Mouse (Mus musculus) gastrocnemius, adult 8-10 months (tissue): Measurements from ENCODE around the gene Fgfr2. TPM values are rescaled to one million over a fixed set of nuclear protein-coding genes. Genes with fewer than 3 reads are reported as not detected.

Source experiments
- DNase-seq, 2 experiments: peaks; one replicate each; pipeline ENCODE4 v3.0.0; 2022; ENCODE audit warnings: low spot score in 2 of 2
- total RNA-seq, 4 experiments: library from RNA; stranded (reverse); gene quantifications; 2 replicates each; pipeline ENCODE4 v1.2.4; 2022

Gene Fgfr2
- total RNA-seq, 4 experiments from 2014 or later, result 0.17 to 1.3 (median 0.62) TPM

DNA sequence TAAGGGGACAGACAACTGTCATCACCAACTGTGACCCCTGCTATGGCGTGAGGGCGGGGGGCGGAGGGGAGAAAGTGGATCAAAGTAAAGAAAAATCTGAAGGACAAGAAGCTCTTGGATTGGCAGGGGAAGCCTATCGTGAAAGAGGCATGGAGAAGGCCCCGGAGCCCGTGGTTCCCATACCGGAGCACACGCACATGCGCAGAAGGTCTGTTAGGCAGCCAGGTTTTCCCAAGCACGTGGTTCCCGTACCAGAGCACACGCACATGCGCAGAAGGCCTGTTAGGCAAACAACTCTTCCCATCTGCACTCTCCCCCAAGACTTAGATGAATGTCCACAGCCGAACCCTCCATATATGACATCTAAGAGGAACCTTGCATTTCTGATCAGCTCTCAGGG lies 878.5 kb downstream of the Fgfr2 start:
- no peak for DNase-seq

DNA sequence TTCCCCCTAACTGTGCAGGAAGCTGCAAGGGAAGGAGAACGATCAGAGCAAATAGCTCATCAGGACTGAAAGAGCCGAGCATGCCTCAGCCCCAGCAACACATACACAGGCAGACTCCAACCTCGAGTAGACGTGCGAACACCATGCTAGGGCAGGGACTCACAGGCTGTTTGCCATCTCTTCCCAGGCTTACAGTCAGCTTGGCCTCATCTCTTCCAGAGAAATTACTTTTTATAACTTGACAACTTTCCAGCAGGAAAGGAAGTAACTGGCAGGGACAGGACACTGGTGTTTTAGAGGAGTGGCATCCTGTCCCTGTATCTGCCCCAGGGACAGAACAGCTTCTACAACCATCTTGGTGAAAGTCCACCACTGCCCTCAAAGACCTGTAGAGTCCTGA lies 879.9 kb downstream of the Fgfr2 start:
- no peak for DNase-seq

DNA sequence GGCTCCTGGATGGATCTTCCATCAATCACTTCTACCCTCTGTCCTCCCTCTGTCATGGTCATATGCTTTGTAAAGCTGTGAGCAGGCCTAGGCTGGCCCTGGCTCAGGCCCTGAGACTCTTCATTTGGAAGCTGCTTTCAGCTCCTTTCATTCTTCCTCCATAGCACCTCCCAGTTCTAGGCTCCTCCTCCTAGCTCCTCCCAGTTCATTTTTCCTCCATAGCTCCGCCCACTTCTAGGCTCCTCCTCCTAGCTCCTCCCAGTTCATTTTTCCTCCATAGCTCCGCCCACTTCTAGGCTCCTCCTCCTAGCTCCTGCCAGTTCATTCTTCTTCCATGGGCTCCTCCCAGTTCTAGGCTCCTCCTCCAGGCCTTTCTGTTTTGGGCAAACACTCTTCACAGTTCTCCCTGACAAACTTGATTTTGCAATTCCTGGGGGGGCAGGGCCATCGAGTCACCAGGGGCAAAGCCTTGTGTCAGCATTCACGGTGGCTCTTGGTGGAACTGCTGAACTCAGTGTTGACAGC lies 880.5 kb downstream of the Fgfr2 start:
- DNase-seq, result no peak

DNA sequence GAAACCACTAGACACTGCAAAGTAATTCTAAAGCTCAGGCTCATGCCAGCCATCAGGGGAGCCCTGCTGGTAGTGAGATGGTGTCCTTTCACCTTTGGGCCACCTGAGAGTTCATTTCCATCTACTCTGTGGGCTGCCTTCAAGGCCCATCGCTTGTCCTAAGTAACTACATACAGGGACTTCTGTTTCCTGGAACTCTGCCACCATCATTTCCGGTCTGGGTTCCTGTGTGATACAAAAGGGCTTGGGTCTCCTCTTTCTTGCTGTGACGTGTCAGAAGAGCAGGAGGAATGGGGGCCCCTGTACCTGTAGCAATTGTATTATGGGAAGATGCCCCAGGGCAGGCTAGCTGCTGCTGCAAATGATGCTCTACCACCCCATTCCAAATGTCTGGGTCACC lies 884.2 kb downstream of the Fgfr2 start:
- no peak for DNase-seq

DNA sequence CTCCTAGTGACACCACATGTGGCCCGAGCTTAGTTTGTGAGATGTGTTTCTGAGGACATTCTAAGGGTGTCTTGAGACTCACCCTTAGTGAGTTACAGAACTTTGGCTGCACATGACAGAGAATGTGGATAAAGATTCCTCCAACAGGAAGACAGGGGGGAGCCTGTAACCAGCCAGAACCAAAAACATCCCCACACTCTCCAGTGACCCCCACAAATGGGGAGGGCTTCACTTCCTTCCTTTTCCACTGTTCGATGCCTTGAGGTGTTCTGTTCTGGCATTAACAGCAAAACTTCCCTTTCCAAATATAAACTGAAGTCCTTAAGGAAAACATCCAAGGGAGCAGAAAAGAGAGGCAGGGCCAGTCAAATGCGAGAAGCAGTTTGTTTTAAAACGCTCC lies 886.0 kb downstream of the Fgfr2 start:
- no peak for DNase-seq

DNA sequence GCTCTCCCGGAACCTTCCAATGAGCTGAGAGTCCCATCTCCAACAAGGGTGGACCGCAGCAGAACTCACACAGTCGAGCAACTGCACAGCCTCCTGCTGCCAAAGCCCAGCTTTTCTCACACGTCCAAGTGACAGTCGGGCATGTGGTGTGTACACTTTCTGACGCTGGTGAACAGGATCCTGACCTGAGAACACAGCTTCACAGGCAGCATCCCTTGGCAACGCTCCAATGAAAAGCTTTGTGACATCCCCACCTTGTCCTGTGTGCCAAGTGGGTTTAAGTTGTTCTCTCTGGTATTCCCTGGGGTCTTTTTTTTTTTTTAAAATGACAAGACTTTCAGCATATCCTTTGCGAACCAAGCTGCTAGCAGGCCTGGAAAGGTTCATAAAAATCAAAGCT lies 886.4 kb downstream of the Fgfr2 start:
- no peak for DNase-seq

DNA sequence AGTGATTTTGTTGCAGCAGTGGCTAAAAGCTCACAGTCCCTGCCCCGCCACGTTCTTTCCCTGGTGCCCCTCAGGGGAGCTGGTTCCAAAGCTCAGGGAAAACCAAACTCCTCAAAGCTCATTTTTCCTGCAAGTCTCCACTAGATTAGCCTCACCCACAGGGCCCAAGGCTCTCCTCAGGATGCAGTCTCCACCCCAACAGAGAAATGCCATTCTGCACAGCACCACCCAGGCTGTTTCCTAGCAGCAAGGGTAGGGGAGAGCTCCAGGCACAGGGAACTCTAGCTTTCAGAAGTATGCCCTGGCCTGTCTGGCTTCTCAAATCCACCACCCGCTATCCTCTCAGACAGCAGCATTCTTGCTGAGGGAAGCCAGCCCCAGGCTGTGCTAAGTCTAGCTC lies 888.9 kb downstream of the Fgfr2 start:
- DNase-seq, result no peak

DNA sequence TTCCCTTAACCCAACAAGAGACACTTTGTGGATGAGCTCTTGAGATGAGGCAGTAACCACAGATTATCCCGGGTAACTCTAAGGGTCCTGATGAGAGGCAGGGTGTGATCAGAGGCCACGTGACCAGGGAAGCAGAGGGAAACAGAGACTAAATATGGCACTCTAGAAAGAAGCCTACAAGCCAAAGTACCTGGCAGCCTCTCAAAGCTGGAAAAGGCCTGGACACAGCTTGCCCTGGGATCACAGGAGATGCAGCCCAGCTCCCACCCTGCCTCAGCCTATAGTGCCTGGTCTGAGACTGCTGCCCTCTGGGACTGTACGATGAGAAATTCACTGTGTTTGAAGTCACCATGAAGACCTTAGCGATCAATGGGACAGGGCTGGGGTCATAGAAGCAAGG lies 889.4 kb downstream of the Fgfr2 start:
- no peak for DNase-seq

DNA sequence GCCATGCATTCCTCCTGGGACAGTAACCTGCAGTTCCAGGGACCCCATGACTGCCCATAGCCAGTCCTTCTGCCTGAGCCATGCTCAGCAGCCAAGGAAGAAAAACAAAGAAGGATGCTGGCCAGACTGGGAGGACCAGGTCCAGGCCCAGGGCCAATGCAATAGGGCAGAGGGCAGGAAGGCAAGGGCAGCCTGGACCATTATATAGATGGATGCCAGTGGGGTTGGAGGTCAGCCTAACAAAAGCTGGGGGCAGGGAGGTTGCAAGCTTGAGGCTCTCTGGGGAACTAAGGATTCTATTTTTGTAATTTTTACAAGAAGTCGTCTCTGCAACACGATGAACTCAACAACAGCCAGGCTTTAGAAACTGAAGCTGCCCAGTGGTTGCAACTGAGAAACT lies 890.2 kb downstream of the Fgfr2 start:
- DNase-seq, result no peak

DNA sequence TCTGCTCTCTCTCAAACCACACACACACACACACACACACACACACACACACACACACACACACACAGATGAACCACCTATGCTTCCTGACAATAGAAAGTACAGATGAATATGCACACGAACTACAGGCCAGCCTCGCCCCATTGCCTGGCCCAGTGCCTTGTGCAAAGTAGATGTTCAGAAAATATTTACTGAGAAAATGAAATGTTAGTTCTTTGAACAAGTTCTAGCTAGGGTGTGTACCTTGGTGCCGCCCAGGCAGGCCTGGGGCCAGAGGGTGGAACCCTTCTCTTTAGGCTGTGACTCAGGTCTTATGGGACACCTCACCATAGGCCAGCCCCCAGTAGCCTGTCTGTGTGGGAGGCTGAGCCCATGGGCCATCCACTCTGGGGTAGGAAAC lies 891.7 kb downstream of the Fgfr2 start:
- DNase-seq, result no peak

DNA sequence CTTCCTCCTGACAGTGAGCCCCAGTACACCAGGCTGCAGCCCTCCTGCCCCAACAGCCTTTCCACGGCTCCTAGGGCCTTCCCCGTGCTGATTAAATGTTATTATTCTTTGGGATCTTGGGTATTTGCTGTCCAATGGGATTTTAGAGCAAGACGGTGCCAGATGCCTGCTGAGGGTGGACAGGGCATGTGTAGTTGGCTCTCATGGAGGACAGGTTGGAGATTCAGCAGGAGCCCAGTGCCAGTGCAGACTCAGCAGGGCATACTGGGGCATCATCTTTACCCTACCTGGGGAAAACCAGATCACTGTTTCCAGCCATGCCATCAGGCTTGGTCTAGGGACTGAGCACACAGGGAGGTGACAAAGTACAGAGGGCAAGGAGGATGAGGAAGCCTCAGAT lies 892.2 kb downstream of the Fgfr2 start:
- DNase-seq, result no peak

DNA sequence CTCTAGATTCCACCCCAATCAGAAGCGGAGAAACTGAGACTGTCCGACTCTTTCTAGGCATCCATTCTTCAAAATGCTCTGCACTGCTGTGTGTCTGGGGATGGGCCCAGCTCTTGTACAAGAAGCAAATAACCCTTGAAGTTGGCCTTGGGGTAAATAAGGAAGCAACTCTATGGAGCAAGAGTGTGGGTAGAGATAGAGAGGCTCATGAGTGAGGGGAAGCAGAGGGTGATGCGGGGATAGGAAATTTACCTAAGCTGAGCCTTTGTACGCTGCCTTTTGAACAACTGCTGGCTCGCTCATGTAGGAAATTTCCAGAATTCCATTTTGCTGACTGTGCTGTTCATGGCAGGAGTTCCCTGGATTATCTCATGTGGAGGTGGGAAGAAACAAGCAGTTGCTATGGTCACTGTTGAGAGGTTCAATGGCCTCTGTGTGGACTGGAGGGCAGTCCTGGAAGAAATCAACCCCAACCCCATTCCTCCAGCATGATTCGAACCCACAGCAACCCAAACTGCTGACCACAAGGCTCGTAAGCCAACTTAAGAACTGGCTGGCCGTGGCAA lies 896.0 kb downstream of the Fgfr2 start:
- no peak for DNase-seq

DNA sequence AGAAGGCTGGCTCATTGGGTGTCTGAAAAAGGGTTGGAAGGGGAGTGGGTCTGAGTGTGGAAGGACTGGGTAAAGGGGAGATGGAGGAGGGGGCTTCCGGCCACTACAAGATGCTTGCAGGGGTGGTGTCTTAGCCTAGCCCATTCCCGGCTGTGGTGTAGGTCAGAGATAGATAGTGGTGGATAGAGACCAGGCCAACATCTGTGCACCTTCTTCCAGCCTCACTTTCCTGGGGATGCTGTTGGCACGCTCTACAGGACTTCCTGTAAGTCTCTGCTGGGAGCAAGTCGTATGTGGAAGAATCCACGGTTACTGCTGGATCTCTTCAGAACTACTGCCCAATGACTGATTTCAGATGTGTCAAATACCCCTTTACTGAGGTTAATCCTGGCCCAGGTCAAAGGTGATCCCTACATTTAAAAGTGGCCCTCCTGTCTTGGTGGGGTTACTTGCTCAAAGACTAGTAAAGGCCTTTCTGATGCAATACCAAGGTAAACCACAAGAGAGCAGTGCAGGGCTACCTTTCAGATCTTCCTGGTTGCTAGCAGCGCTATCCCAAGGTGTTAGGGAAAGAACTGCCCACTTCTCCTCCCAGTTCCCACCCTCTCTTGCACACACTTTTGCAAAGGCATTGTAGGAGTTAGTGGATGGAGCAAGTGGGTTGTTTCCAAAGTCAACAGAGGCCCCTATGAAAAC lies 896.6 kb downstream of the Fgfr2 start:
- peak; percentile 55 to 73 for DNase-seq

DNA sequence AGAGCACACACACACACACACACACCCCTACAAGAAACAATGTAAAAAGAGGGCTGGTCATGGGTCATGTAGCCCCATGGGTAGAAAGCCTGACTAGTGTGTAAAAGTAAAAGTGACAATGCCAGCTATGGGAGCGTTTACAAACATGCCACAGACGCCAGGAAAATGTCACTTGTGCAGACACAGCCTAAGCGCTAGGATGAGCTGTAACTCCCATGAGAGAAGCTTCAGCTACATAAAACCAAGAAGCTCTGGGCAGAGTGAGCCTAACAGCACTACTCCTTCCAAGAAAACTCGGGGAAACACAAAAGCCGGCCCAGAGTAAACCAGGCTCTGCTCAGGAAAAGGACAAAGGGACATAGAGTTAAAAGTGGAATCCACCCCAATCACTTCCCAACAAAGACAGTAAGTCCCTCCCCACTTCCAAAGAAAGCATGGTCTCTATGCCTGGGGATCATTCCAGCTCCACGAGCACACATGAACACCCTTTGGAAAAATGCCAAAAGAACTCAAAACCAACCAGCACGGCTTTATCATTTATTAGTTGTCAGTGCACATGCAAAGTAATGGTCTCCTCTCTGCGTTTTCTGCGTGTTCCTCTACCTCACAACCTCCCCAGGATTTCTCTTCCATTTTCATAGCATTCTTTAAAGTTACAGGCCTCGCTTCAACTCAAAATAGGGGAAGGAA lies 899.6 kb downstream of the Fgfr2 start:
- DNase-seq, result no peak

DNA sequence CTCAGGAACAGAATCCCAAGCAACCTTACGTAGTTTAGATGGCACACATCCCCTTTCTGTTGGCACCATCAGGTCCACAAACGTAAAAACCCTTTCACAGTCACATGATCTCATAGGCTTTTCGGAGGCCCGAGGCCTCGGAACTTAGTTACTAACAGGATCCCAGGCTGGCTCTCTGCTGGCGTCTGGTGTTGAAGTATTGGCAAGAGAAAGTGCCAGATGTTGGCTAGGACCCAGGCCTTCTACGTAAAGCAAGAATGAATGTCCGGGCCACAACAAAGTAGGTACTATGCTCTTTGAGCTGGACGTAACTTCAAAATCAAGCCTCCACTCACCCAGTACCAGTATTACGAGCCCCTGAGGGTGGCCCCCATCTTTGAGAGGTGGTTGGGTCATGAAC lies 909.1 kb downstream of the Fgfr2 start:
- no peak for DNase-seq

DNA sequence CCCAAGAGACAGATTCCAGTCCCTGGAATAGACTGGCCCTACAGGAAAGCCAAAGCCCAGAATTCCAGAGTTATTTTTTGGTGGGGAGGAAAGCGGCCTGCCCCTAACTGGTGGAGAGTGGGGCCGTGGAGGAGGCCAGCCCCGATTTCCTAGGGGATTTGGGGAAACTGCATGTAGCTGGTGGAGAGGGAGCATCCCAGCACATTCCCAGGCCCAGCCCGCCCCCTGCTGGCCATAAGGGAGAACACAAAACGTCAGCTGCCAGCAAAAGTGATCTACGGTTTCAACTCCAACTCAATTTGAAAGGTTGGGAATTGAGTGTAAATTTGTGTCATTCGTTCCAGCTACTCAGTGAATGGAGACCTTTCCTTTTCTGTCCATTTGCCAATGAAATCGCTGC lies 909.7 kb downstream of the Fgfr2 start:
- peak; percentile 67 to 70 for DNase-seq

DNA sequence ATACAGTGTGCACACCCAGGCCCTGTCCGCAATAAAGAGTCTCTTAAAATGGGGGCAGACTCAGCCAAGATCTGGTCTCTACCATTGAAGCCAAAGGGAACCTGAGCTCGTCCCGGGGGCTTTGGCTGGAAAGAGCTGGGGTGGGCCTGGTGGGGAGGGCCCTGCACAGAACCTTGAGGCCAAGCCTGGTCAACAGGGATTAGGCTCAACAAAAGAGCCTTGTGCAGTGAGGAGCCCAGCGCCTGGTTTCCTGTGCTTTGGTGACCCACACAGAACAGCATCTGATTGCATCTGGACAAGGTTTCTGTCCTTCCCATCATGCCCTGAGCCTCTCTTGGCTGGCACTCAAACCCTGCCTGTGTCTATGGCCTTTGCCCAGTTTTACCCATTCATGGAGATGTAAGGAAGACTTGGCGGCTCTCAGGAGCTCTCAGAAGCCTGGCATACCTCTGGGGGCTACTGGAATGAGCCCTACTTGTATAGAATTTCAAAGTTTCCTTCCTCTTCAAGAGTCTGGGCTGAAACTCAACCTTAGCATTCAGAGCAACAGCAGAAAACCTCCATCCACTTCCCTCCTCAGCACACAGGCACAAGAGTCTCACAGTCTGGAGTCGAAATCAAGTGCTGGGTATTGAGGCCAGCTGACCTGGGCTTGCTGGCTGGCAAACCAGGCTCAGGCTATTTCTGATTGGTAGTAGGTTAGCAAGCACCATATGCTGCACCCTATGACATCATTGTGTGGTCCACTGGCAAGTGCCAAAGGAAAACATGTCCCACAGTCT lies 911.0 kb downstream of the Fgfr2 start:
- DNase-seq, result peak in 1 of 2 experiments; percentile 21

DNA sequence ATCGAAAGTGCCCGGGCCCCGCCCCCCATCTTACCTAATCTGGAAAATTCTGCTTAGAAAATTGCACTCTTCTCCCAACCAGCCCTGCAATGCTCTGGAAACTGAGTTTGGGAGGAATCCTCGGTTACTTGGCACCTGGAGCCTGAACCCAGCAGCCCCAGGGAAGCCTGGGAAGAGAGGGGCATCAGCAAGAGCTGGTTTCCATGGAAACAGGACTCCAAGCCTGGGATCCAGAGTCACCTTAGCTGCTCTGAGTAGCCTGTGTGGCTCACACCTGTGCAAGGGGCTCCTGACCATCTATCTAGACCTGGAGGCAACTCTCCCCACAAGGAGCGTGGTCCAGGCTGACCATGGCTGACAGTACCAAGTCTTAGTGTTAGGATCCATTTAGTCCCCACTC lies 912.5 kb downstream of the Fgfr2 start:
- no peak for DNase-seq

DNA sequence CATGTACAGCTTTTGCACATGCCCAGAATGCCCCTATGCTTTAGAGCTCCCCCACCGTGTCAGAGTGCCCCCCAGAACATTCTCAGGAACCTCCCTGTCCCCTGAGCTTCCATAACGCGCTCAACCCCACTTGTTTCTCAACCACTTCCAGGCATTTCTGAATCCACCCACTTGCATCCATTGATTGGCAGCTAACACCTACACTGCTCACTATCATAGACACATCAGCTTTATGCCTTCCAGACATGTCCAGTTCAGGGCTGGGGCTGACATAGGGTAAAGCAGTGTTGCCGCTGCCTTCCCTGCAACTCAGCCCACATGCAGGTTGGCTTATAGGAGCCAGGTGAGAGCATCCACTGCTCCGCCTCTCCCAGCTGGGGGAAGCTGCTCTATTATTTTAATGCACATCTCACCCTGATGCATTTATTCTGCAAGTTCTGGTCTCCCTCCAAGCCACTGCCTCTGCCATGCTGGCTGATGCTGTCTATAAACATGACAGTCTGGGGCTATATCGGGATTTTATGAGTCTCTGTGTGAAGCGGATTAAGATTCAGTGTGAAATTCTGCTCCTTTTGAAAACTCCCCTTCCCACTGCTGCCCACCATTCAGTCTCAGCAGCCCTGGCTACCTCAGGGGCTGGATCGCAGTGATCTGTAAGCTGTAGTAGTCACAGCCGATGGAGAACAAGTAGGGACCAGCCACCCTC lies 914.1 kb downstream of the Fgfr2 start:
- no peak for DNase-seq

DNA sequence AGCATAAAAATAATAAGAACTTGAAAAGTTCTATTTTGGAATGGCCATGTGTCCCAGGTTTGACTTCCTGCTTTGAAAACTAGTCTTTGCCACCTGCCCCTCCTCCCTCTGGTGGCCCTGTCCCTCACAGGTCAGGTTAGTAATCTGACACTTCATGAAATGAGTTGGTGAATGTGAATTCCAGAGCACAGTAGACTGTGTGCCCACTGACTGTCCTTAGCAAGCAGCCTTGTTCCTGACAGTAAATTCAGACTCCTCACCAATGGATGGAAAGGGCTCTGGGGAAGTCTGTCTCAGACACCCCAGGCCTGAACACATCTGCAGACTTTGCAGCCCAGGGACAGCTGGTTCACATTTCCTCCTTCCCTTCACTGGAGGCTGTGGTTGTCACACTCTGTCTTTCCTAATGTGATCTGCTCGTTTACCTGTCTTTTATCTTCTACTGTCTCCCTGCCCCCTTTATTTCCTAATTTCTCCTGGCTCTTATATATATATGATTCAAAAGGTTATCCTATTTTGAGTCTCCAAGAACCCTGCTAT lies 919.0 kb downstream of the Fgfr2 start:
- no peak for DNase-seq

DNA sequence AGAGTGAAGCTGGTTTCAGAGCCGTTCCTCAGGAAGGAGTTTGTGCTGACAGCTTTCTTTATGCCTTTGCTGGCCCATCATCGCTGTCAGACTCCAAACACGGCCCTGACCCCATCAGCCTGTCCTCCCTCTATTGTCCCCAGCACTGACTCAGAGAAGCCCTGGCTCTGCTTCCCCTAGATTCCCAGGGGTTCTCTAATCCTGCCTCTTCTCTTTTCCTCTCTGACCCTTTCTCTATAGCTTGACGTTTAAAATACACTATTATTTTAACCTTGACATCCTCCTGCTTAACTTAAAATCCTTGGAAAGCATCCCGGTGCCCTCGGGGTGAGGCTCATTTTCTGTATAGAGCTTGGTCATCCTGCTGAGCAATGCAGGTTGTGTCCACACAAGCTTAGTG lies 923.5 kb downstream of the Fgfr2 start:
- DNase-seq, result no peak
